Mouse (Mus musculus): ENCODE measurements around the gene Gm3248. TPM values are rescaled to one million over a fixed set of nuclear protein-coding genes. Genes with fewer than 3 reads are reported as not detected.
"Not testable (repeated sequence)": the region's sequence is repeated elsewhere in the genome, so short reads cannot be mapped to it uniquely, and the experiment has no call there.

Gene Gm3248
- 4.1 and 5.5 TPM in 2 replicates for polyA plus RNA-seq (2015; fragmentation: Nextera tagmentation; extraction: Ambion mirVana)

- ATAC-seq; H3K27me3 ChIP-seq (replicated peaks; ENCODE audit: control insufficient read depth, insufficient read depth, low read length); H3K9me3 ChIP-seq (ENCODE audit: control insufficient read depth, low read length); H3K36me3 ChIP-seq (ENCODE audit: control insufficient read depth, insufficient read depth, low read length); H3K4me1 ChIP-seq (ENCODE audit: control insufficient read depth, insufficient read depth, low read depth, low read length): not testable (repeated sequence)
- under 1% methylated on average over 12 of the region's 23 CpGs for WGBS
- peak within 1 kb of the TSS; percentile 48 for H3K4me3 ChIP-seq (ENCODE audit: low read length)
- H3K27ac ChIP-seq (ENCODE audit: low read depth, low read length): 0 out of 2 replicates have a peak within 1 kb of the TSS, but pooled peaks have one; percentile 39
- peak within 1 kb of the TSS; percentile 66 for H3K9ac ChIP-seq (ENCODE audit: low read depth, low read length)
- peak within 1 kb of the TSS; percentile 56 for H3K4me2 ChIP-seq (ENCODE audit: low read length)
These were observed at the start of gene Gm3248 for GRCm38 (mm10) chr14:5961635-5962034. Gm3248 (minus strand) TSS chr14:5961745.

DNA sequence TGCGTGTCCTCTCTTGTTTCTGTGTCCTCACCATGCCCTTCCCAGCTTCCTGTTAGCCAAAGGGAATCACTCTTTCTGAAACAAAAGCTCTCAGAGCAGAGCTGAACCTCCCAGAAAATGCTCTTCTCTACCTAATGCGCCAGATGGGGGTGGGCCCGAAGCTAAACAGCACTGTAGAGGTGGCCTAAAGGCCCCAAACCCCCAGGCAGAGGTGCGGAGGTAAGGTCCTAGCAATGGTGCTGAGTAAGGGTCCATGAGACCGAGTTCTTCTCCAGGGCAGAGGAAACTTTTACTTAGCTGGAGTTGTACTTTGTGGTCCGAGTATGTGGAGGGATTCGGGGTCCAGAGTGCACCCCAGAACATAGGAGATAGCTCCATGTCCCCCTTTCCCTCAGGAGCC lies 25.6 kb upstream of the Gm3248 start:
- not testable (repeated sequence) for H3K27me3 ChIP-seq (replicated peaks; ENCODE audit: control insufficient read depth, insufficient read depth, low read length)

DNA sequence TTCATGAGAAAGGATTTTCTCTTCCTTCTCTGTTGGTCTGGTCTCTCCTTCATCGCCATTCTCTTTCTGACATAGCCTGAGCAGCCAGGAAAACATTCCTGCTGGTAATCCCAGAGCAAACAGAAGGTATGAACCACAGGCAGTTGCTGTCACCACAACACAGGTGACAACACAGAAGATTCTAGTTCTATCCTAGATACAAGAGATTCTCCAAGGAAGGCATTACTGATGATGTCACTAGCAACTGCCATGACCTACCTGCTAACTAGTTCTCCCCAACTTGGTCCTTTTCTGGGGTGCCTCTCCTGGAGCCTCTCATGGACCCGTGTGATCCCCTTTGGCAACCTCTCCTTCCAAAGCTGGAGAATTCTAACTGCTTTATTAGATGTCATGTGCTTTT lies 17.5 kb upstream of the Gm3248 start, which contains the start of gene Gm3453:
TSS of gene Gm3453 (minus strand) at position 101 of the 400 bp plus-strand sequence.
- WGBS: 70% methylated on average over 2 of the region's 2 CpGs
- H3K9me3 ChIP-seq (ENCODE audit: control insufficient read depth, low read length); H3K4me2 ChIP-seq (ENCODE audit: low read length); H3K9ac ChIP-seq (ENCODE audit: low read depth, low read length); H3K4me1 ChIP-seq (ENCODE audit: control insufficient read depth, insufficient read depth, low read depth, low read length); H3K27ac ChIP-seq (ENCODE audit: low read depth, low read length); H3K36me3 ChIP-seq (ENCODE audit: control insufficient read depth, insufficient read depth, low read length); H3K27me3 ChIP-seq (replicated peaks; ENCODE audit: control insufficient read depth, insufficient read depth, low read length); ATAC-seq; H3K4me3 ChIP-seq (ENCODE audit: low read length): not testable (repeated sequence)

More for the DNA sequence above, 25.6 kb upstream of the Gm3248 start:
- H3K9ac ChIP-seq (ENCODE audit: low read depth, low read length); H3K9me3 ChIP-seq (ENCODE audit: control insufficient read depth, low read length); H3K36me3 ChIP-seq (ENCODE audit: control insufficient read depth, insufficient read depth, low read length); H3K4me3 ChIP-seq (ENCODE audit: low read length); H3K4me2 ChIP-seq (ENCODE audit: low read length); ATAC-seq; H3K27ac ChIP-seq (ENCODE audit: low read depth, low read length); H3K4me1 ChIP-seq (ENCODE audit: control insufficient read depth, insufficient read depth, low read depth, low read length): not testable (repeated sequence)
- WGBS: 80% methylated on average over 3 of the region's 7 CpGs

GRCm38 (mm10) chr14:5962441-5962840 lies 896 bp upstream of the Gm3248 start:
- not testable (repeated sequence) for H3K4me3 ChIP-seq (ENCODE audit: low read length); H3K36me3 ChIP-seq (ENCODE audit: control insufficient read depth, insufficient read depth, low read length); H3K9me3 ChIP-seq (ENCODE audit: control insufficient read depth, low read length); H3K4me1 ChIP-seq (ENCODE audit: control insufficient read depth, insufficient read depth, low read depth, low read length); H3K27ac ChIP-seq (ENCODE audit: low read depth, low read length); H3K9ac ChIP-seq (ENCODE audit: low read depth, low read length); H3K27me3 ChIP-seq (replicated peaks; ENCODE audit: control insufficient read depth, insufficient read depth, low read length); H3K4me2 ChIP-seq (ENCODE audit: low read length); ATAC-seq
- 19% methylated on average over 4 of the region's 4 CpGs for WGBS

GRCm38 (mm10) chr14:5961102-5961501 lies 443 bp downstream of the Gm3248 start:
- H3K4me1 ChIP-seq (ENCODE audit: control insufficient read depth, insufficient read depth, low read depth, low read length); H3K27ac ChIP-seq (ENCODE audit: low read depth, low read length); H3K36me3 ChIP-seq (ENCODE audit: control insufficient read depth, insufficient read depth, low read length); H3K9me3 ChIP-seq (ENCODE audit: control insufficient read depth, low read length); H3K27me3 ChIP-seq (replicated peaks; ENCODE audit: control insufficient read depth, insufficient read depth, low read length): not testable (repeated sequence)
- 0 out of 2 replicates have a peak, but pooled peaks have one; percentile 68 for ATAC-seq
- H3K9ac ChIP-seq (ENCODE audit: low read depth, low read length): peak overlapping the region; percentile 66
- peak overlapping the region; percentile 48 for H3K4me3 ChIP-seq (ENCODE audit: low read length)
- H3K4me2 ChIP-seq (ENCODE audit: low read length): peak overlapping the region; percentile 56
- WGBS: 2% methylated on average over 18 of the region's 24 CpGs

DNA sequence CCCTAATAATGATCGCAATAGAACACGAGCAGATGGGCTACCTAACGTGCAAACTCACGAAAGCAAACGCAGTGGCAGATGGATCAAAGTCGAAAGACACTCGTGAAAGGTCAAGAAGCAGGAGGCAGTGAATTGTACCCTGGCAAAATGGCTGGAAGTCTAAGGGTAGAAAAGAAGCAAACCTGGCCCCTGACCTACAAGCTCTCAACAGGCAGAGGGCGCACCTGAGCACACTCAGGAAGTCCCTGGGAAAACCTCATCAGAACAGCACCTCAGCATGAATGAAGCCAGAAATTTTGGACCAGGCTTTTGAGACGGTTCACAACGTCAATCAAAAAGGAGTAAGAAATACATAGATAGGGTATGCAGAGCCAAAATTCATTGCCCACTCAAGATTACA lies 1.1 kb downstream of the Gm3248 start:
- not testable (repeated sequence) for H3K9ac ChIP-seq (ENCODE audit: low read depth, low read length); H3K4me1 ChIP-seq (ENCODE audit: control insufficient read depth, insufficient read depth, low read depth, low read length); H3K36me3 ChIP-seq (ENCODE audit: control insufficient read depth, insufficient read depth, low read length); H3K4me2 ChIP-seq (ENCODE audit: low read length); H3K27ac ChIP-seq (ENCODE audit: low read depth, low read length); H3K9me3 ChIP-seq (ENCODE audit: control insufficient read depth, low read length); ATAC-seq; H3K27me3 ChIP-seq (replicated peaks; ENCODE audit: control insufficient read depth, insufficient read depth, low read length); H3K4me3 ChIP-seq (ENCODE audit: low read length)
- 0% methylated on average over 3 of the region's 10 CpGs for WGBS

- not testable (repeated sequence) for H3K4me2 ChIP-seq (ENCODE audit: low read length); H3K36me3 ChIP-seq (ENCODE audit: control insufficient read depth, insufficient read depth, low read length); H3K4me1 ChIP-seq (ENCODE audit: control insufficient read depth, insufficient read depth, low read depth, low read length); H3K4me3 ChIP-seq (ENCODE audit: low read length); H3K9ac ChIP-seq (ENCODE audit: low read depth, low read length); H3K9me3 ChIP-seq (ENCODE audit: control insufficient read depth, low read length); H3K27me3 ChIP-seq (replicated peaks; ENCODE audit: control insufficient read depth, insufficient read depth, low read length); ATAC-seq; H3K27ac ChIP-seq (ENCODE audit: low read depth, low read length)
- 81% methylated on average over 7 of the region's 7 CpGs for WGBS
These were observed 38.3 kb downstream of the Gm3248 start for GRCm38 (mm10) chr14:5923276-5923675.

- H3K27ac ChIP-seq (ENCODE audit: low read depth, low read length); H3K4me2 ChIP-seq (ENCODE audit: low read length); ATAC-seq; H3K4me1 ChIP-seq (ENCODE audit: control insufficient read depth, insufficient read depth, low read depth, low read length); H3K9me3 ChIP-seq (ENCODE audit: control insufficient read depth, low read length); H3K4me3 ChIP-seq (ENCODE audit: low read length); H3K27me3 ChIP-seq (replicated peaks; ENCODE audit: control insufficient read depth, insufficient read depth, low read length); H3K36me3 ChIP-seq (ENCODE audit: control insufficient read depth, insufficient read depth, low read length); H3K9ac ChIP-seq (ENCODE audit: low read depth, low read length): not testable (repeated sequence)
- 69% methylated on average over 4 of the region's 4 CpGs for WGBS
These were observed 43.1 kb downstream of the Gm3248 start for GRCm38 (mm10) chr14:5918330-5918942.

DNA sequence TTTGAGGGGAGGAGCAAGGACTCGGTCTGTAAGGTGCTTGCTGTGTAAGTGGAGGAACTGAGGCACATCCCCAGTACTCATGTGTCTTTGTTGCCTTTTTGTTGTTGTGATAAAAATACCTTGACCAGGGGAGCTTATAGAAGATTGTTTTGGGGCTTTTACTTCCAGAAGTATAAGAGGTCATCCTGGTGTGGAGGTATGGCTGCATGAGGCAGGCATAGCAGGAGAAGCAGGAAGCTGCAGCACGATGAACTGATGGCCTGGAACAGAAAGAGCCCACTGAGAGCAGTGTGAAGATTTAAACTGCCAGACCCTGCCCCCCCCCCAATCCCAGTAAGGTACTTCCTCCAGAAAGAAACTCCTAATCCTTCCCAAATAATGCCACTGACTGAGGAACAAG lies 47.8 kb downstream of the Gm3248 start:
- H3K27ac ChIP-seq (ENCODE audit: low read depth, low read length); H3K4me3 ChIP-seq (ENCODE audit: low read length); ATAC-seq; H3K9me3 ChIP-seq (ENCODE audit: control insufficient read depth, low read length); H3K4me1 ChIP-seq (ENCODE audit: control insufficient read depth, insufficient read depth, low read depth, low read length); H3K9ac ChIP-seq (ENCODE audit: low read depth, low read length); H3K36me3 ChIP-seq (ENCODE audit: control insufficient read depth, insufficient read depth, low read length); H3K27me3 ChIP-seq (replicated peaks; ENCODE audit: control insufficient read depth, insufficient read depth, low read length); H3K4me2 ChIP-seq (ENCODE audit: low read length): not testable (repeated sequence)
- 83% methylated on average over 2 of the region's 2 CpGs for WGBS
